Mouse (Mus musculus): ENCODE data around the gene Bmx. TPM values are rescaled to one million over a fixed set of nuclear protein-coding genes. Genes with fewer than 3 reads are reported as not detected.

Bmx gene
- polyA plus RNA-seq (2014; fragmentation: Nextera tagmentation; extraction: Ambion mirVana) = 8.9 and 10.4 TPM in 2 replicates

DNA sequence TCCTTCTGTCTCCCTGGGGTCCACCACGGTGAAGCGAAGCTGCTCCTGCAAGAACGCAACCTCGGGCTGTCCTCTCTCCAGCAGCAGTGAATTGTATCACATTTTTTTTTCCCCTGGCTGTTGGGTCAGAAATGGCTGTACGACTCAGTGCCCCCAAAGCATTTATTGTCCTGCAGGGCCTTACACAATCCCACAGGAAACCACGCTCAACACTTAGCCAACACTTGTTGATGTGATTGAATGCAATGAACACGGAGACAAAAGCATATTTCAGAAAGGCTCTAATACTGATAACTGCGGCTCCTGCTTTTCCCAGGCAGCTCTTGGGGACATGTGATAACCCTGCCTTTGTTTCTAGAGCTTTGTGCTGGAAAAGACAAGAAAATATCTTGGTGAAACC lies at the start of gene Bmx:
TSS of gene Bmx (minus strand) at position 137 of the 400 bp plus-strand sequence.
- Histone ChIP-seq H3K27me3 (ENCODE audit: control insufficient read depth, insufficient read depth, low read length) (no peaks in the 10 kb centered on the region), H3K27ac (ENCODE audit: low read depth, low read length) (peak within 1 kb of the TSS; percentile 59), H3K4me3 (ENCODE audit: low read depth, low read length) (peak within 1 kb of the TSS; percentile 16), H3K9ac (ENCODE audit: low read depth, low read length) (no peak within 1 kb of the TSS), H3K36me3 (ENCODE audit: control insufficient read depth, insufficient read depth, low read length) (no peaks in the 10 kb centered on the region), H3K9me3 (replicated peaks; ENCODE audit: control insufficient read depth, low read length) (no peaks in the 10 kb centered on the region), H3K4me1 (ENCODE audit: control insufficient read depth, insufficient read depth, low read length) (no peaks in the 10 kb centered on the region), H3K4me2 (peak within 1 kb of the TSS; percentile 12)
- WGBS (ENCODE audit: insufficient replicate concordance) = 49% methylated on average over 8 of the region's 8 CpGs
- no peak for ATAC-seq (replicated peaks; ENCODE audit: insufficient number of reproducible peaks, low FRiP score, low TSS enrichment)

DNA sequence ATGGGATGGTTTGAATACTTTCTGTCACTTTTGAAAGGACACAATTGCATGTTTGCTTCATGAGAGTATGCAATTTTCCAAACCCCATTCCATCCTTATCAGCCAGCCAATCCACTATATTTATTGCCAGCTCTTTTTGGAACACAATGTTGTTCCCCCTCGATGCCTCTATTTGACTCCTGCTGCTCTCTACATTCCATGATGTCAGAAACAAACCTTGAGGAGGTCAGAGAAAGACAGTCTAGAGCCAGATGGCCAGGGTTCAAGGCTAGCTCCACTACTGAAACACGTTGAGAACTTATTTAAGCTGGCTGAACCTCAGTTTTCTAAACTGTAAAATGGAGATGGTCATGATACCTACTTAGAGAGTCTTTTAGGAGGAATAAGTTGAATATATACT lies 48.3 kb upstream of the Bmx start:
- Histone ChIP-seq H3K4me2 (no peak overlapping the region), H3K36me3 (ENCODE audit: control insufficient read depth, insufficient read depth, low read length) (no peaks in the 10 kb centered on the region), H3K9me3 (replicated peaks; ENCODE audit: control insufficient read depth, low read length) (no peaks in the 10 kb centered on the region), H3K27me3 (ENCODE audit: control insufficient read depth, insufficient read depth, low read length) (no peaks in the 10 kb centered on the region), H3K4me1 (ENCODE audit: control insufficient read depth, insufficient read depth, low read length) (no peaks in the 10 kb centered on the region), H3K27ac (ENCODE audit: low read depth, low read length) (no peak overlapping the region), H3K9ac (ENCODE audit: low read depth, low read length) (no peak overlapping the region), H3K4me3 (ENCODE audit: low read depth, low read length) (no peak overlapping the region)
- 62% methylated on average over 2 of the region's 2 CpGs for WGBS (ENCODE audit: insufficient replicate concordance)
- ATAC-seq (replicated peaks; ENCODE audit: insufficient number of reproducible peaks, low FRiP score, low TSS enrichment) = no peak

GRCm38 (mm10) chrX:164291147-164291546 lies 33.2 kb upstream of the Bmx start:
- no peak overlapping the region for H3K4me3 ChIP-seq (ENCODE audit: low read depth, low read length)
- H3K27ac ChIP-seq (ENCODE audit: low read depth, low read length) = no peak overlapping the region
- no peaks in the 10 kb centered on the region for H3K4me1 ChIP-seq (ENCODE audit: control insufficient read depth, insufficient read depth, low read length)
- 55% methylated on average over 5 of the region's 5 CpGs for WGBS (ENCODE audit: insufficient replicate concordance)
- H3K4me2 ChIP-seq = no peak overlapping the region
- H3K9me3 ChIP-seq (replicated peaks; ENCODE audit: control insufficient read depth, low read length) = no peaks in the 10 kb centered on the region
- H3K9ac ChIP-seq (ENCODE audit: low read depth, low read length) = no peak overlapping the region
- ATAC-seq (replicated peaks; ENCODE audit: insufficient number of reproducible peaks, low FRiP score, low TSS enrichment) = no peak
- H3K27me3 ChIP-seq (ENCODE audit: control insufficient read depth, insufficient read depth, low read length) = no peaks in the 10 kb centered on the region
- H3K36me3 ChIP-seq (ENCODE audit: control insufficient read depth, insufficient read depth, low read length) = no peaks in the 10 kb centered on the region

GRCm38 (mm10) chrX:164287077-164287476 lies 29.1 kb upstream of the Bmx start:
- Histone ChIP-seq H3K9ac (ENCODE audit: low read depth, low read length) (no peak overlapping the region), H3K4me1 (ENCODE audit: control insufficient read depth, insufficient read depth, low read length) (no peaks in the 10 kb centered on the region), H3K36me3 (ENCODE audit: control insufficient read depth, insufficient read depth, low read length) (no peaks in the 10 kb centered on the region), H3K27me3 (ENCODE audit: control insufficient read depth, insufficient read depth, low read length) (no peaks in the 10 kb centered on the region), H3K4me3 (ENCODE audit: low read depth, low read length) (no peak overlapping the region), H3K4me2 (no peak overlapping the region), H3K9me3 (replicated peaks; ENCODE audit: control insufficient read depth, low read length) (no peaks in the 10 kb centered on the region), H3K27ac (ENCODE audit: low read depth, low read length) (no peak overlapping the region)
- no peak for ATAC-seq (replicated peaks; ENCODE audit: insufficient number of reproducible peaks, low FRiP score, low TSS enrichment)
- WGBS (ENCODE audit: insufficient replicate concordance) = 57% methylated on average over 3 of the region's 3 CpGs

- no peak overlapping the region for H3K4me2 ChIP-seq
- no peaks in the 10 kb centered on the region for H3K9me3 ChIP-seq (replicated peaks; ENCODE audit: control insufficient read depth, low read length)
- 79% methylated on average over 4 of the region's 4 CpGs for WGBS (ENCODE audit: insufficient replicate concordance)
- no peak overlapping the region for H3K27ac ChIP-seq (ENCODE audit: low read depth, low read length)
- H3K4me3 ChIP-seq (ENCODE audit: low read depth, low read length) = no peak overlapping the region
- no peaks in the 10 kb centered on the region for H3K4me1 ChIP-seq (ENCODE audit: control insufficient read depth, insufficient read depth, low read length)
- H3K9ac ChIP-seq (ENCODE audit: low read depth, low read length) = no peak overlapping the region
- H3K27me3 ChIP-seq (ENCODE audit: control insufficient read depth, insufficient read depth, low read length) = no peaks in the 10 kb centered on the region
- H3K36me3 ChIP-seq (ENCODE audit: control insufficient read depth, insufficient read depth, low read length) = no peaks in the 10 kb centered on the region
- no peak for ATAC-seq (replicated peaks; ENCODE audit: insufficient number of reproducible peaks, low FRiP score, low TSS enrichment)
Observed at GRCm38 (mm10) chrX:164283808-164284207, 25.8 kb upstream of the Bmx start.

- Histone ChIP-seq H3K4me2 (no peak overlapping the region), H3K27ac (ENCODE audit: low read depth, low read length) (no peak overlapping the region), H3K27me3 (ENCODE audit: control insufficient read depth, insufficient read depth, low read length) (no peaks in the 10 kb centered on the region), H3K4me1 (ENCODE audit: control insufficient read depth, insufficient read depth, low read length) (no peaks in the 10 kb centered on the region), H3K9ac (ENCODE audit: low read depth, low read length) (no peak overlapping the region), H3K4me3 (ENCODE audit: low read depth, low read length) (no peak overlapping the region), H3K36me3 (ENCODE audit: control insufficient read depth, insufficient read depth, low read length) (no peaks in the 10 kb centered on the region), H3K9me3 (replicated peaks; ENCODE audit: control insufficient read depth, low read length) (no peaks in the 10 kb centered on the region)
- 51% methylated on average over 7 of the region's 7 CpGs for WGBS (ENCODE audit: insufficient replicate concordance)
- no peak for ATAC-seq (replicated peaks; ENCODE audit: insufficient number of reproducible peaks, low FRiP score, low TSS enrichment)
Observed at GRCm38 (mm10) chrX:164280918-164281647, 23.1 kb upstream of the Bmx start.

DNA sequence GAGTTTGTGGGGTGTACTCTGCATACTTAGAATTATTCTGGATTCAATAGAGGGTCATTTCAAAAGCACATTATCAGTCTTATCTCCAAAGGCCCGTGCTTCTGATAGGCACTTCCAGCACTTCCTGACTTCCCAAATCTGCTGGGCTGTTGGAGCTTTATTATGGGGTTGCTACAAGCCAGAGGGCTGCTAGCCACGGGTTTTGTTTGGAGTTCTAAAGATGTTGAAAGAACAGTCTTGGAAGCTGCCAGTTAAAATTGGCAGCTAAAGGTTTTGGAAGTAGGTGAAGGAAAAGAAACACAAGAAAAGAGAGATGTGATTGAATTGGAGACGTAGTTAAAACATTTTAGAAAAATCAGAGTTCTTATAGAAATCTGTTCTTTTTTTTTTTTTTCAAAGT lies 17.5 kb upstream of the Bmx start:
- Histone ChIP-seq H3K27ac (ENCODE audit: low read depth, low read length) (no peak overlapping the region), H3K9me3 (replicated peaks; ENCODE audit: control insufficient read depth, low read length) (no peaks in the 10 kb centered on the region), H3K4me1 (ENCODE audit: control insufficient read depth, insufficient read depth, low read length) (no peaks in the 10 kb centered on the region), H3K4me2 (no peak overlapping the region), H3K27me3 (ENCODE audit: control insufficient read depth, insufficient read depth, low read length) (no peaks in the 10 kb centered on the region), H3K36me3 (ENCODE audit: control insufficient read depth, insufficient read depth, low read length) (no peaks in the 10 kb centered on the region), H3K9ac (ENCODE audit: low read depth, low read length) (no peak overlapping the region), H3K4me3 (ENCODE audit: low read depth, low read length) (no peak overlapping the region)
- WGBS (ENCODE audit: insufficient replicate concordance) = 43% methylated on average over 3 of the region's 3 CpGs
- no peak for ATAC-seq (replicated peaks; ENCODE audit: insufficient number of reproducible peaks, low FRiP score, low TSS enrichment)

DNA sequence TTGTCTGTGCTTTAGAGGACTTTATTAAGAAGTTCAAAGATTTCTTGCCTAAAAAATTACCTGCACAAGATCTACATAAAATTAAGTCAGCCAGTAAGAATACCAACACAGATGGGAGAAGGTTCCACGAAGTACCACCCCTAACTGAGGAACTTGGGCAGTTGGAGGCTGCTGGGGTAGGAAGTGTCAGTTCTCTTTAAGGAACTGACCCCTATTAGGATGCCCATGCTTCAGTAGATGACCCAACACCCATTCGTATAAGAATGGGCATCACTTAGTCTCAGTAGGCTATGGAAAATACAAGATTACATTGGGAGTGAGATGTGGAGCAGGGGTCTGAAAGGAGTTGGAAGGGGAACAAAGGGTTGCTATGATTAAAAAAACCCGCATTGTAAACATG lies 12.6 kb upstream of the Bmx start:
- Histone ChIP-seq H3K27ac (ENCODE audit: low read depth, low read length) (no peak overlapping the region), H3K4me1 (ENCODE audit: control insufficient read depth, insufficient read depth, low read length) (no peaks in the 10 kb centered on the region), H3K27me3 (ENCODE audit: control insufficient read depth, insufficient read depth, low read length) (no peaks in the 10 kb centered on the region), H3K9me3 (replicated peaks; ENCODE audit: control insufficient read depth, low read length) (no peaks in the 10 kb centered on the region), H3K9ac (ENCODE audit: low read depth, low read length) (no peak overlapping the region), H3K4me2 (no peak overlapping the region), H3K36me3 (ENCODE audit: control insufficient read depth, insufficient read depth, low read length) (no peaks in the 10 kb centered on the region), H3K4me3 (ENCODE audit: low read depth, low read length) (no peak overlapping the region)
- no peak for ATAC-seq (replicated peaks; ENCODE audit: insufficient number of reproducible peaks, low FRiP score, low TSS enrichment)
- 80% methylated on average over 3 of the region's 3 CpGs for WGBS (ENCODE audit: insufficient replicate concordance)

GRCm38 (mm10) chrX:164269285-164269761 lies 11.3 kb upstream of the Bmx start, which contains the start of gene Pir:
Gene Pir (plus strand): TSS chrX:164269371.
- WGBS (ENCODE audit: insufficient replicate concordance) = 17% methylated on average over 20 of the region's 20 CpGs
- H3K4me2 ChIP-seq = peak within 1 kb of the TSS; percentile 60

More at GRCm38 (mm10) chrX:164269285-164269761, 11.3 kb upstream of the Bmx start, which contains the start of gene Pir:
- peak within 1 kb of the TSS; percentile 60 for H3K9ac ChIP-seq (ENCODE audit: low read depth, low read length)
- H3K4me3 ChIP-seq (ENCODE audit: low read depth, low read length) = peak within 1 kb of the TSS; percentile 44
- H3K4me1 ChIP-seq (ENCODE audit: control insufficient read depth, insufficient read depth, low read length) = no peaks in the 10 kb centered on the region
- peak within 1 kb of the TSS; percentile 41; the same call in 1 of the 2 replicates for H3K27ac ChIP-seq (ENCODE audit: low read depth, low read length)
- ATAC-seq (replicated peaks; ENCODE audit: insufficient number of reproducible peaks, low FRiP score, low TSS enrichment) = peak; percentile 95
- H3K9me3 ChIP-seq (replicated peaks; ENCODE audit: control insufficient read depth, low read length) = no peaks in the 10 kb centered on the region
- no peaks in the 10 kb centered on the region for H3K27me3 ChIP-seq (ENCODE audit: control insufficient read depth, insufficient read depth, low read length)
- H3K36me3 ChIP-seq (ENCODE audit: control insufficient read depth, insufficient read depth, low read length) = no peaks in the 10 kb centered on the region

All from heart, embryonic 11.5 days (tissue).